Mouse (Mus musculus) brain, embryonic 14.5 days (tissue): ENCODE measurements around the gene Ppp1r1a. TPM values are rescaled to one million over a fixed set of nuclear protein-coding genes. Genes with fewer than 3 reads are reported as not detected.

ENCODE experiments used
- DNase-seq: peaks from one replicate; pipeline ENCODE4 v3.0.0-alpha.2; 2011; ENCODE audit warnings: low read depth
- CTCF ChIP-seq: fragments of 200-500 bp; IDR thresholded peaks from 2 replicates; pipeline ENCODE4 v1.5.1; 2012; ENCODE audit warnings: inconsistent platforms, mild to moderate bottlenecking, moderate library complexity, borderline replicate concordance; ENCODE audit not compliant: insufficient read depth, insufficient read length; ENCODE audit errors: extremely low read depth
- POLR2A ChIP-seq: fragments of 200-500 bp; IDR thresholded peaks from 2 replicates; pipeline ENCODE4 v1.6.1; 2012; ENCODE audit warnings: mild to moderate bottlenecking, inconsistent platforms, borderline replicate concordance; ENCODE audit not compliant: poor library complexity, insufficient read depth, insufficient read length, severe bottlenecking; ENCODE audit errors: extremely low read depth
- polyA plus RNA-seq: library from polyadenylated mRNA; depleted of rRNA; stranded (reverse); fragments of >200 nt; gene quantifications from 2 replicates; pipeline ENCODE4 v1.2.3, GENCODE M21; 2012

The Ppp1r1a gene
- polyA plus RNA-seq, 1 experiment, result 68.4 TPM

- no peak for DNase-seq
- TF ChIP-seq CTCF (no peak), POLR2A (no peak)
Measured at GRCm38 (mm10) chr15:103536456-103536855, 1.3 kb downstream of the Ppp1r1a start.

GRCm38 (mm10) chr15:103535786-103536185, 2.0 kb downstream of the Ppp1r1a start:
- no peak for DNase-seq
- TF ChIP-seq CTCF (no peak), POLR2A (no peak)

GRCm38 (mm10) chr15:103535030-103535429, 2.8 kb downstream of the Ppp1r1a start:
- DNase-seq, result no peak
- TF ChIP-seq POLR2A (no peak), CTCF (no peak)

GRCm38 (mm10) chr15:103534054-103534620, 3.7 kb downstream of the Ppp1r1a start:
- no peak for DNase-seq
- TF ChIP-seq POLR2A (no peak), CTCF (no peak)

- peak; percentile 89 for DNase-seq
- TF ChIP-seq CTCF (peak; percentile 97), POLR2A (no peak)
Measured at GRCm38 (mm10) chr15:103530372-103530771, 7.4 kb downstream of the Ppp1r1a start.

GRCm38 (mm10) chr15:103523156-103523555, 14.6 kb downstream of the Ppp1r1a start:
- DNase-seq, result no peak
- TF ChIP-seq POLR2A (no peak), CTCF (no peak)

GRCm38 (mm10) chr15:103522458-103523099, 15.2 kb downstream of the Ppp1r1a start:
- peak; percentile 67 for DNase-seq

GRCm38 (mm10) chr15:103519386-103520378, 18.1 kb downstream of the Ppp1r1a start:
- DNase-seq, result peak; percentile 91
- no peak for TF ChIP-seq CTCF
- no peak for TF ChIP-seq POLR2A

More at GRCm38 (mm10) chr15:103522458-103523099, 15.2 kb downstream of the Ppp1r1a start:
- TF ChIP-seq POLR2A, result no peak
- TF ChIP-seq CTCF, result no peak

- TF ChIP-seq POLR2A (no peak), CTCF (no peak)
- peak; percentile 98 for DNase-seq
Measured at GRCm38 (mm10) chr15:103518600-103519385, 19.0 kb downstream of the Ppp1r1a start.

GRCm38 (mm10) chr15:103514914-103515313, 22.9 kb downstream of the Ppp1r1a start:
- TF ChIP-seq CTCF (no peak), POLR2A (no peak)
- DNase-seq, result no peak

- no peak for TF ChIP-seq CTCF
- peak; percentile 68; the same call in 1 of the 2 replicates for TF ChIP-seq POLR2A
- peak; percentile 98 for DNase-seq
Measured at GRCm38 (mm10) chr15:103514119-103514518, 23.7 kb downstream of the Ppp1r1a start.

GRCm38 (mm10) chr15:103513621-103514031, 24.2 kb downstream of the Ppp1r1a start:
- DNase-seq, result peak; percentile 77

More at GRCm38 (mm10) chr15:103513621-103514031, 24.2 kb downstream of the Ppp1r1a start:
- TF ChIP-seq CTCF, result no peak
